Mouse (Mus musculus): ENCODE results near the gene Adamtsl1.

Adamtsl1 gene

DNA sequence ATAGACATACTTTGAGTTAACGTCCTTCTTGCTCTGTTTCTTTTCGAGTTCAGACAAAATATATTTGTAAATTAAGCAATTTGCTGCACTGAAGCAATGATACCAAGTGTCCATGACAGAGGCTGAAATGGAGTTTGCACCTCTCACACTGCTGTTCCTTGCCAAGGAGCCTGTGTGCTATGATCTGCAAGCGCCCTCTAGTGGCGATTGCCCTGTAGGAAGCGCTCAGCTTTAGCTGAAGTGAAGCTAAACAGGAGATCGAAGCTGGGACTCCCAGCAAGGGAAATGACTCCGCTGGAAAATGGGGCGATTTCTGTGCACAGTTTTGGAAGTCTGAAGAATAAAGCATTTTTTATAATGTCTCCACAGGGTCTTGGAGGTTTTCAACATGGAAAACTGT lies 287.8 kb downstream of the Adamtsl1 start:
- peak; percentile 42 for DNase-seq (ENCODE audit: inconsistent ontology term)

DNA sequence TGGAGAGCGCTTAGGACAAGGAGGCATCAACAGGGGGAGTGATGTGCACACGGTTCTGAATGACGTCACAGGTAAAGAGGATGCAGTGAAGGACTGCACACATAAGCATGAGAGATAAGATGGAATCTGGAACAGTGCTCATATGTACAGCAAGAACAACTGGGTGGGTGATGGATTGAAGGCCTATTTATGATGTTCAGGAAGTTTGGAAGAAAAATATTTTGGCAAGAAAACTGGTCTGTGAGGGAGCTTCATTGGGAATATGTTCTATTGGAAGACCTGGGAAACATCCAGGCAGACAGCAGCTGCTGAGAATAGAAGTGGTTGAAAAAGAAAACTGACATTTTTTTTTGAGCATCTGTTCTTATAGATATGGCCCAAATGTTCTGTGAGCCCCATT lies 300.4 kb downstream of the Adamtsl1 start:
- DNase-seq (ENCODE audit: inconsistent ontology term), result no peak

DNA sequence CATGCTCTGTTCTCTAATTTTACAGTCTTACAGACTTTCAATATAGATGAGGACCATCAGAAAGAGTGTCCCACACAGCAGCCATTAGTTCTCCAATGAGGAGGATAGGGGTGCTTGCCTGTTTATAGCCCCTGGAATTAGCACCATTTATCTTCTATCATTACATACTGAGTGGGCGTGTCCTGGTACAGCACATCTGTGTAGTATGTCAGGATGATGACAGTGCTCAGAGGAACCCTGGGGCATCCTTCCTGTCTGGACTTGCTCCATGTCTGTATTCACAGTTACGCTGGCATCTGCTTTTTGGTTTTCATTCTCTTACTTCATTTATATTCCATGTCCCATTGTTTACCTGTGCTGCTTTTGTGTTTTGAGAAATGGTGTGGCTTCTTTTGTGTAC lies 304.5 kb downstream of the Adamtsl1 start:
- no peak for DNase-seq (ENCODE audit: inconsistent ontology term)

DNA sequence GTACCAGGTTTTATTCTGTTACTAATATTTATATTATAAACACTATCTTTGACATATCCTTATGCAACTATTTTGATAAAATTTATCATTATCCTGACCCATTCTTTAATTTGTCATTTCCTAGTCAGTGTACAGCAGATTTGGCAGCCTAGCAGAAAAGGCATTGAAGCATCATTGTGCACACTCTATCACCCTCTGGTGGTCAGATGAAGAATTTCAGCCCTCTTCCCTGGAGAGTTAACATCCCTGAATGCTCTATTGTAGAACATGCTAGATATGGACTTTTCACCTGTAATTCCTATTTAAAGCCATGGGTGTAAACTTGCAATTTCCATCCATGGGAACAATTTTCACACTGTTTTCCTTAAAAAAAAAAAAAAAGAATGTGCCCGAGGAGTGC lies 305.2 kb downstream of the Adamtsl1 start:
- DNase-seq (ENCODE audit: inconsistent ontology term), result no peak

DNA sequence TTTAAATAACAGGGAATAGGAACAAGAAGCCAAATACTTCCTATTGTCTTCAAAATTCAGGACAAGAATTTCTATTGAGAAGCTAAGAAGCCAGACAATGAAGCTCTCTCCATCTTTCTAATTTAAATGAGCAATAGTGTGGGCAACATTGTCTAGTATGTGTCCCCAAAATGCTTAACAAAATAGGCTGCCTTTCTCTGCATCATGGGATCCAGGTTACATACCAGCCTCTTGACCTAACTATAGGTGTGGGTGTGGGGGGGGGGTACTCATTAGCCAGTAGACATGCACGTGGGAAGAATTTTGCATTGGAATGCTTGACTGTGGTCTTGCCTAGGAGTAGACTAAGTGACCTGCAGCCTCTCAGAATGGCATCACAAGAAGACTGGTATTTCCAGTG lies 305.9 kb downstream of the Adamtsl1 start:
- no peak for DNase-seq (ENCODE audit: inconsistent ontology term)

DNA sequence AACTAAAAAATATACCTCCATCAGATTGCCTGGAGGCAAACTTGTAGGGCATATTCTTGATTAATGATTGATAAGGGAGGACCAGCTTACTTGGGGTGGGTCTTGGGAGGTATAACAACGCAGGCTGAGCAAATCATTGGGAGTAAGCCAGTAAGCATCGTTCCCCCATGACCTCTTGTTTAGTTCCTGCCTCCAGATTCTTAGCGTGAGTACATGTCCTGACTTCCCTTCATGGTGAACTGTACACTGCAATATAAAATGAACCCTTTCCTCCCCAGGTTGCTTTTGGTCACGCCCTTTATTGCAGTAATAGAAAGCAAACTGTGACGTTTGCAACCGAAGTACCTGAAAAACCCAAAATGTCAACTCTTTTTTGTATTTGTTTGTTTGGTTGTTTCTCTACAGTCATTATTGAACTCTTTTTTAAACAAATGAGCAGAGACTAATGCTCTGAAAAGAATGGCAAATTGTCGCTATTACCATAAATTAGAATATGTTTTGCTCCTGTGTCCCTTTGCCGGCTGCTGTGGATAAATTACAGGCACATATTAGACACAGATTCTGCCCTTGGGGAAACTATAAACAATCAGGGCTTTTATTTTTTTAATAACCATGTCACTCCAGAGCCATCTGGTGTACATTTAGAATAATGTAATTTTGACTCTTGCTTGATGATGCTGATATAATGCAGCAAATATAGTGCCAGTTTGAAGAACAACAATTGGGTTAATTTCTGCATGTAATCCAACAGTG lies 310.2 kb downstream of the Adamtsl1 start:
- DNase-seq (ENCODE audit: inconsistent ontology term), result no peak

DNA sequence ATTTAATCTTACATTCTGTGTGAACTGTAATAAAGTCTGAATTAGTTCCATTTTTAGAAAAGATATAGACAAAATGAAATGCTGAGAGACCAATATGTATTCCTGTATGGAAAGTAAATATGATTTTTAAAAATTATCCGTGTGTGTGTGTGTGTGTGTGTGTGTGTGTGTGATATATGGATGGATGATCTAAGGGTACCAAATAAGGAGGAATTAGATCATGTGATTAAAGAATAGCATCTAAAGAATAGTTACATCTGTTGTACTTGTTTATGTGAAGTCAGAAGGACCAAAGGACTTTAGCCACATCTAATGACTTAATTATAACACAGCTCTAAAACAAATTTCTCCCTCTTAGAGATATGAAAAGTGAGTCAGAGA lies 310.7 kb downstream of the Adamtsl1 start:
- no peak for DNase-seq (ENCODE audit: inconsistent ontology term)

DNA sequence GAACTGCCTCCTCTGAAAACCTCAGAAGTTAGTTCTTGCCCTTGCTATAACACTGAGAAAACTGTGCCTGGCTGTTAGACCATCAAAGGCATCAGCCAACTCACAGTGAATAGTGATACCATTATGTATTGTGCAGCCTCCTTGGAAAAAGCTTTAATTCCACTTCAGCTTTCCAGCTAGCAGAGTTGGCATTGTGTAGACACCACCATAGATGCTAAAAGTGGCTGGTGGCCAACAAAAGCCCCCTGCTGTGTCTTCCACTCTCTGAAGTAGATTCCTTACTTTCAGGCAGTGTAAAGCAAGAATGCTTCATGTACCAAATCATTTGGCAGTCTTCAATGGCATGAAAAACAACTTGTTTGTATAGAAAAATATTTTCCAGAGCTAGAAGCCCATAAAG lies 323.1 kb downstream of the Adamtsl1 start:
- peak; percentile 79 for DNase-seq (ENCODE audit: inconsistent ontology term)

DNA sequence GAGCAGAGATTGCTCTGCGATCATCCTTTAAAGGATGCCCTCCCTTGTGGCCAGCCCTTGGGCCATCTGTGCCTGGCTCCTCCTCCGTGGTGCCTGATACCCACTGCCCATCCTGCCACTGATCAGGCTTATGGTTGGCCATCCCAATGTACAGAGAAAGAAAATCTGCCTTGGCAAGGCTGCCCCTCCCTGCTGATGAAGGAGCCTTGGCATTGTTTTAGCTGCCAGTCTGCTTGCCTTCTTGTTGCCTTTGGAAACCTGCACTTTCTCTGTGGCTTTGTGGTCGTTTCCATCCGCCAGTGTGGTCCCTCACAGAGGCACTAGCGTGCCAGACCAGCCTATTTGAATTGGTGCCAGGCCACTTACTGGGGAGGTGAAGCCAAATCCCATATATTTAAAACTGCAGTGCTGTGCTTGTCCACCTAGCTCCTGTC lies 323.6 kb downstream of the Adamtsl1 start:
- DNase-seq (ENCODE audit: inconsistent ontology term), result peak; percentile 73

DNA sequence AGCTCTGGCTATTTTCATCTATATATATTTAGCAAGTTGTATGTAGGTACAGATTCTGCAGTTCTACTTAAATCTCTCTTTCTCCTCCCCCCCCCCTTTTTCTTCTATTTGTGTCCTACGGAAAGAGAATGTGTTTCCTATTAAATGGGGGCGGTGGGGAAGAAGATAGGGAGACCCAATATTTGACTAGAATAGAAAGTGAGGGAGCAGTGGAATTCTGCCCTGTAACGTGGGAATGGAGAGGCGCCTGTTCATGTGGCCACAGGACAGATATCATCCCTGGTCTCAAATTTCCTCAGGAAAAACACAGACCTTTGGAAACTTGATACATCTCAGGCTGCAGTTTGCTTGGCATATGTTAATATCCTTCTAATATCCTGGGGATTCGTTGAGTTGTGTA lies 324.1 kb downstream of the Adamtsl1 start:
- no peak for DNase-seq (ENCODE audit: inconsistent ontology term)

DNA sequence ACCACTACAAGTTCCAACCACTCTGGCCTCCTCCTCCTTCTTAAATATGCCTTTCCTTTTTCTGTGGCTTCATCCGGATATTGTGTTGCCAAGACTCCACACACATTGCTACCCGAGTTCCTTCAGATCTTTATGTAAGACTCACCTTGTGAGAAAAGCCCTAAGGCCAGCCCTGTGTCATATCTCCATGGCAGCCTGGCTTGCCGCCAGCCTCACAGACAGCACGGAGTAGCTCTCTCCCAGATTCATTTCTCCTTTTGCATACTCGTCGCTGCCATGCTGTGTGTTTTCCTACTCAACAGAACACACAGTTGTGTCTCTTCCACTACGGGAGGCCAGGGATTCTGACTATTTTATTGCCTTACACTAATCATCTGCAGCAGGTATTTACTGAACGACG lies 328.1 kb downstream of the Adamtsl1 start:
- DNase-seq (ENCODE audit: inconsistent ontology term), result no peak

DNA sequence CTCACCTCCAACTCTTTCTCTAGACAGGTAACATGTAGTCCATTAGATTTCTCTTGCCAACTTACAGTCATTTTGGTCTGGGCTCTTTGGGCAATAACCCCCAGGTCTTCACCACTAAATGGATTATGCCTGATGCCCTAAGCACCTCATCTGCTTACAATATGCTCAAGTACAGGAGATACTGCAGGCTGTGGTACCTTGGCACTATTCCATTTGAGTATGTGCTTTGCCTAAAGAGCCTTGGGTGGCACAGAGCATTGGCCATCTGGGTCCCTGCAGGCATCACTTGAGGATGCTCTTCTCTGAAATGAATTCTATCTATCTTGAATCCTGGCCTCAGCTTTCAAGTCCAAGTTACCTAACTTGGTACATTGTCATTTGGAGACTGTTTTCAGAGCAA lies 330.4 kb downstream of the Adamtsl1 start:
- no peak for DNase-seq (ENCODE audit: inconsistent ontology term)

DNA sequence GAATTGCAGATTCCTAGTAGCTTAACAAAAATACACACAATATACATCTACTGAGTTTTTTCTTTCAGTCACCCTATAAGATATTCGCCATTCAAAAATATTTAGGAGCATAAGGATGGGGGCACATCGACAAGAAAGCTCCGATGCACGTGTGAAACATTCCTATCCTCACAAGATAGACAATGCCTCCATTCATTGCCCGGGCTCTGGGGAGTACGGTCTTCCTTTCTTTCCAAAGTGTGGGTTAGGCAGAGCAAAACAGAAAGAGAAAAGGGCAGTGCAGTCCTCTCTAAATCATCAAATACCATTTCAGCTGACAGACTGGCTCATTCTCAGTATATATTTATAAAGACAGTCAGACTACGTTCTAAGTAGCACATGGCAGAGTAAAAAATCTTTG lies 332.0 kb downstream of the Adamtsl1 start:
- peak; percentile 40 for DNase-seq (ENCODE audit: inconsistent ontology term)

DNA sequence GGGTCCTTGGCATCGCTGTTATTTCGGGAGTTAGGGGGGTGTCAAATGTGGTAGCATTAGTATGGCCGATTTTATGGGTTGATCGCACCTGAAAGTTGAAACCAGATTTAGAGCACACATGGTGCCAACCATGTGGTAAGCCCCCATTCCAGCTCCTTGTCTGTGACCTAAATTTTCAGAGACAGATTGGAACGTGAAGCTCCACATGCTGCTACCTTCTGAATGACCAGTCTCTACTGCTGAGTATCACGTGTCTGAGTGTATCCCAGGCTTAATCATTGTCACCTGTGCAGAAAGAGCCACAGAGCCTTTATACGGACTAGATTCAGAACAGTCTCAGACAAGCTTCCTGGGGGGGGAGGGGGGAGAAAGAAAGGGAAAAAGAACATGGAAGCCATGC lies 339.4 kb downstream of the Adamtsl1 start:
- no peak for DNase-seq (ENCODE audit: inconsistent ontology term)

DNA sequence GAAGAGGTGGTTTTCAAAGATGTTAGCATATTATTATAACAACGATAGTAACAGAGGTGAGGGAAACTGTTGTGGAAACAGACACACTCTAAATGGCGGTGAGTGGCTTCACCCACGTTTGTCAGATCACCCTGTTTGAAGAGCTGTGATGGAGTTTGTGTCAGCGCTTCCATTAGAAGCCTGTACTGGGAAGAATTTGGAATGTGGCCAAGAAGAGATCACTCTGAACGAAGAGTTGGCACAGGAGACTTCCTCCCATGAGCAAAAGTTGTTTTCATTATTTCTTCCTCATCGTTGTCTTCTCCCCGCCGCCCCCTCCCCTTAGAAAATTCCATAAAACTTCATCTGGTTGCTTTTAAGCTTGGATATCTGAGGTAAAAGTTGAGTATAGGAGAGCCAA lies 340.5 kb downstream of the Adamtsl1 start:
- peak; percentile 68 for DNase-seq (ENCODE audit: inconsistent ontology term)

DNA sequence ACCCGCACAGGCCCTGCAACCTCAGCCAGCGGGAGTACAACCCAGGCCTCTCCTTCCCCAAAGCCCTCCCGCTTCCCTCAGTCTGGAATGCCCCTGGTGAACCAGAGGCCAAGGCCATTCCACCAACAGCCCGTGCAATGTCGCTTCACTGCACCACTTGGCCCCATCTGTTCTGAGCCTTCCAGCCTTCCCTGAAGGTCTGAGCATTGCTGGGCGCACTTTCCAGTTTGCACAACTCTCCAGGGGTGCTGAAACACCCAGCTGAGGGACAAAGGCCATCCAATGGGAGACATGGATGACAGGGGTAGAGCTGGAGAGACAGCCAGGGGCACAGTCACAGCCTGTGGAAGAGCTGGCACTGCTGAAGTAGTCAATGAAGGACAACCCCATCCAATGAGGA lies 365.4 kb downstream of the Adamtsl1 start:
- DNase-seq (ENCODE audit: inconsistent ontology term), result no peak

DNA sequence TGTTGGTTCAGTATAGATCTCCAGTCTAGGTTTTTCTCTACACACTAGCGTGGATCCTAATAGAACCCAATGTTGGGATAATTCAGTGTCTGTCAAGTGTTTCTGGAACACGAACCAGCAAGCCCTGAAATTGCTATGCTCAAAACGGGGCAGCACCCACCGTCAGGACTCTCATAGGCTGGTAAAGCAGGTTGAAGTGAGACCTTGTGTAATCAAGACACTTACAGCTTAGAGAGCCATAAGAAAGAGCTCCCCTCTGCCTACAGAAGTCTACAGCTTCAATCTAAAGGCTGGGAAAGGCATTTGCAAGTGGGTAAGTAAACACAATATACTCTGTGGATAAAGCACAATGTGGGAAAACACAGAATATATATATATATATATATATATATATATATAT lies 367.3 kb downstream of the Adamtsl1 start:
- no peak for DNase-seq (ENCODE audit: inconsistent ontology term)

DNA sequence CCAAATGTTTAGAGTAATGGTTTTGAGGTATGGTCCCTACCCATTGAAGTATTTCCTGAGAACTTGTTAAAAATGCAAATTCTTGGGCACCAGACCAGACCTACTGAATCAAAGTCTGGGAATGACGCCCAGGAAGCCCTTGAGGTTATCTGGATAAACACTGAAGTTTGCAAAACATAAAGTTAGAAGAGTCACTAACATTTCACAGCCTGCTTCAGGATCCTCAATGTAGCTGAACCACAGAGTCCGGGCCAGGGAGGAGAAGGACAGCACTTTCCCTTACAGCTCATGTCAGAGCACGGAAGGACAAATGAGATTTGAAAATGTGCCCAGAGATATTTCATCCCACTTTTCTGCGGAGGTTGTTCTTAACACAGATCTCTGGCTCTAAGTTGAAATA lies 370.1 kb downstream of the Adamtsl1 start:
- peak; percentile 47 for DNase-seq (ENCODE audit: inconsistent ontology term)

DNA sequence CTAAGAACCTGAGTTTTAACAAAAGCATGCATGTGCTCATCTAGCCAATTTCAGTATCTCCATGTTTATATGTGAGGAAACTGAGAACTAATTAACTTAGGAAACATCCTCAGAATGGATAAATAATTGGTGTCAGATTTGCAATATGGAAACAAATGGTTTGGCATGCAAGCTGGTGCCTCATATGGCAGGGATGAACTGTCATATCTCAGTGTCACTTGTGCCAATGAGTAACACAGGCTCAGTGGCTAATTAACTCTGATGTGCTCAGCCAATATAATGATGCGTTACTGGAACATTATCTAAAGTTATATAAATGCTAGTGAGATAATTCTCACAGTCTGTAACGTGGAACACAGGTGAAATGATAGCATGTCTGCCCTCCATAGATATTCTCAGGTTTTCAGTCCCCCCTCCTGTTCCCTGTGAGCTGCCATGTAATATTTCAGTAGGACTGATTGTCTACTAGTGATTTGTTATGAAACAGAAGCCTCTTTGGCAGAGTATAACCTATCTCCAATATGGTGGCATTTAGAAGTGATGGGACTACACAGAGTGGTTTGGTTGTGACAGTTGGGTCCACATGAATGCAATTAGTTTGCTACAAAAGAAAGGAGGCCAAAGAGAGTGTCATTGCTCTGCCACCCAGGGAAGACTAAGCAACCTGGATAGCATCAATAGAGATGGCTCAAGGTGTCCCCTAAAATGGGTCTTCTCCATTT lies 376.1 kb downstream of the Adamtsl1 start:
- no peak for DNase-seq (ENCODE audit: inconsistent ontology term)

DNA sequence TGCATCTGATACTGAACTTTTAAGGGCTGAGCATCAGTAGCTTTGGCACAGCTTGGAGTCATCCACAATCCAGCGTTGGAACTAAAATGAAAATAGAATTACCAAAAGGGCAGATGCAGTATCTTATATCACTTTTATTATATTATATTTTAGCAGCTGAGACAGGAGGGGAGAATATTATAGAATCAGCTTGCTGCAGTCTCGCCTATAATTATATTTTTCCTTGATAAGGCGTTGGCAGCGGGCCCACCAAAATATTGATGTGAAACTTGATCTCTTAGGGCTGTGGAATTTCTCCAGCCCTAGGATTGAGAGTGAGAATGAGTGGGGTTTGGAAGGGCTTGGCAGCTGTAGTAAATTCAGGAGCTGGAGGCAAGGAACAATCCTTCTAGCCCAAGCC lies 387.3 kb downstream of the Adamtsl1 start:
- no peak for DNase-seq (ENCODE audit: inconsistent ontology term)

DNA sequence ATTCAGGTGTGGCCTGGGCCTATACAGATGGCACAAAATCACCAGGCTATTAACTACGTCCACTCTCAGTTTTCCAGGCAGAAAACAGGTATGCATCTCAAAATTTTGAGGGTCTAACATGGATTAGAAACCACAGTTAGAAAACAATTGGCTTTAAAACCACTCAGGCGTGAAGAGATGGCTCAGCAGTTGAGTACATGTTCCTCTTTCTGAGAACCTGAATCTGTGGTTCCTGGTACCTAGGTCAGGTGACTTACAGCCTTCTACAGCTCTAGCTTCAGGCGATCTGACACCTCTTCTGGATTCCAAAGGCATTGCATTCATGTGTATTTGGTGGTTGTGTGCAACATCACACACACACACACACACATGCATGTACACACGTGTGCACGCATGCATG lies 390.2 kb downstream of the Adamtsl1 start:
- no peak for DNase-seq (ENCODE audit: inconsistent ontology term)

DNA sequence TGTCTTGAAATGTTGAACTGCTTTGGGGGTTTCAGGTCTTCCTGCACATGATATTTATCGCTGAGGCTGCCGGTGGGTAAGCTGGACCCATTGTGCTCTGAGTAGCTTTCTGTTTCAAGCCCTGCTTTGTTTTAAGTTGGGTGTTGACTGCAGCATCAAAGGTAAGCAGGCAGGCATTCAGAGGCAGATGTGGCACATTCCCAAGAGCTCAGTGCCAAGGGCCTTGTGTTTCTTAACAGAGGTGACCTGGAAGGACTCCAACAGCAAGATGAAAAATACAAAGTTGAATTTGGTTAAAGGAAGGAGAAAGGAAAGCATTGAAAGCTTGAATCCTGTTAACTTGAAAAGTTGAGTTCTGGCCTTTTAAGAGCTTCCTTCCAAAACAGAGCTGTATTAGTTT lies 402.1 kb downstream of the Adamtsl1 start:
- peak; percentile 14 for DNase-seq (ENCODE audit: inconsistent ontology term)

DNA sequence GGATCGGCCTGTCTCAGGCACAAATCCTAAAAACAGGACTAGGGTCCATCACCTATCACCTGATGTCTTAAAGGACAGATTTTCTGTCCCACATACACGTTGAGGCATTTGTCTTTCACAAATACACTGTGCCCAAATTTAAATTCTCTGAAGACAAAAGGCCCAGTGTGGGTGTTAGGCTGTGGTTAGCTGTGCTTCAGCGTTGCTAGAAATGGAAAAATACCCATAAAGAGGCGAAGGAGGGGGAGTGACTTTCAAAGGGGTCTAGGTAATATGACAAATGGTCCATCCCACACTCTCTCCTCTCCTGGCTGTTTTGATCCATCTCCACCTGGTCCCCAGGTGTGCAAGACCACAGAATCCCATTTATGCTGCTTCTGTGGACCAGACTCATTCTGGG lies 404.4 kb downstream of the Adamtsl1 start:
- peak; percentile 18 for DNase-seq (ENCODE audit: inconsistent ontology term)

DNA sequence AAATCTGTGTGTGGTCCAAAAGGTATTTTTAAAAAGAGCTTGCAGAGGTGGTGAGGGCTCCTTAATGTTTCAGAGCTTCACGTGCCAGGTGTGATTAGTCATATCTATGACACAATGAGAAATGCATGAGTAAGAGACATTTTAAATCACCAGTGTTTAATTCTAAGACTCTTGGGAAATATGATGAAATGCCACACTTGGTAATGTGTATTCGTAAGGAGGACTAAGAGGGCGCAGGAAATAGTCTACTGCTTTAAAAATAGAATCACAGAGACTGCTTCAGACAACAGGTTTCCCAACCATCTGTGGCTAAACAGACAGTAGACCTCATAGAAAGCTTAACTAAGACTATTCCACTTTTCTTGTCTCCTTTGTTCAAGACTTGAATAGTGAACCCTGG lies 406.5 kb downstream of the Adamtsl1 start:
- DNase-seq (ENCODE audit: inconsistent ontology term), result no peak

Measured in Muller cell, postnatal 12 days (primary cell).